Mouse (Mus musculus) C2C12 (cell line): ENCODE measurements around the gene Slc22a2. TPM values are rescaled to one million over a fixed set of nuclear protein-coding genes. Genes with fewer than 3 reads are reported as not detected.
A peak's percentile ranks its signal among the peaks of the same experiment; 100 is the strongest.
"Not testable (repeated sequence)": the region's sequence is repeated elsewhere in the genome, so short reads cannot be mapped to it uniquely, and the experiment has no call there.

Experiments used
- H3K27me3 ChIP-seq: one replicate; pipeline ENCODE4 v1.6.1; 2011; ENCODE audit not compliant: control insufficient read depth, insufficient read depth, insufficient read length
- H3K36me3 ChIP-seq: one replicate; pipeline ENCODE4 v1.6.1; 2011; ENCODE audit not compliant: control insufficient read depth, insufficient read depth
- H3K4me3 ChIP-seq: one replicate; pipeline ENCODE4 v1.5.1; 2011; ENCODE audit warnings: mild to moderate bottlenecking, control low read depth; ENCODE audit not compliant: poor library complexity, insufficient read depth, severe bottlenecking
- H3K79me2 ChIP-seq: one replicate; pipeline ENCODE4 v1.6.1; 2011; ENCODE audit not compliant: control insufficient read depth, insufficient read depth
- H3K79me3 ChIP-seq: one replicate; pipeline ENCODE4 v1.6.1; 2011; ENCODE audit warnings: low read depth, control low read depth
- H3ac ChIP-seq: one replicate; pipeline ENCODE3; 2011; ENCODE audit warnings: low read depth; ENCODE audit not compliant: control insufficient read depth, insufficient read length
- CEBPB ChIP-seq: IDR thresholded peaks from one replicate; pipeline ENCODE4 v1.6.1; 2011; ENCODE audit warnings: low read depth, mild to moderate bottlenecking, control low read depth, moderate library complexity
- CTCF ChIP-seq: IDR thresholded peaks from one replicate; pipeline ENCODE4 v1.5.1; 2011; ENCODE audit not compliant: control insufficient read depth, insufficient read depth, insufficient read length
- FOSL1 ChIP-seq: IDR thresholded peaks from one replicate; pipeline ENCODE4 v1.8.0; 2011; ENCODE audit warnings: mild to moderate bottlenecking, low read length; ENCODE audit not compliant: poor library complexity, insufficient read depth, severe bottlenecking
- MAX ChIP-seq: IDR thresholded peaks from one replicate; pipeline ENCODE4 v1.6.1; 2011; ENCODE audit warnings: mild to moderate bottlenecking, control low read depth
- MYOD1 ChIP-seq: IDR thresholded peaks from one replicate; pipeline ENCODE4 v1.6.1; 2011; ENCODE audit warnings: low read depth; ENCODE audit not compliant: control insufficient read depth, insufficient read length
- MYOG ChIP-seq: IDR thresholded peaks from one replicate; pipeline ENCODE4 v1.6.1; 2011; ENCODE audit not compliant: control insufficient read depth, insufficient read length; ENCODE audit errors: extremely low read depth
- USF1 ChIP-seq: IDR thresholded peaks from one replicate; pipeline ENCODE4 v1.6.1; 2011; ENCODE audit warnings: low read depth, mild to moderate bottlenecking, control low read depth, moderate library complexity
- long read RNA-seq, 2 experiments: library from polyadenylated mRNA; unstranded; transcript quantifications; one replicate each; pipeline ENCODE4 v2.0.0; 2019 to 2020
- polyA plus RNA-seq: library from polyadenylated mRNA; unstranded; fragments of >200 nt; fragmentation: generic; extraction: Trizol; gene quantifications from one replicate; pipeline ENCODE4 v1.2.1, GENCODE M21; 2012; ENCODE audit warnings: missing spikeins

Gene Slc22a2
- polyA plus RNA-seq: not detected
- long read RNA-seq, experiment 1: 0 reads
- long read RNA-seq, experiment 2: 0 reads

- Histone ChIP-seq H3K4me3 (no peak within 1 kb of the TSS), H3K36me3 (no peaks in the 10 kb centered on the region), H3K79me2 (no peaks in the 10 kb centered on the region), H3K79me3 (no peaks in the 10 kb centered on the region), H3ac (no peak within 1 kb of the TSS), H3K27me3 (peaks cover 31% of the 10 kb centered on the region)
- TF ChIP-seq MYOG: no peak
- TF ChIP-seq MAX: no peak
- no peak for TF ChIP-seq CEBPB
- TF ChIP-seq CTCF: no peak
- TF ChIP-seq MYOD1: no peak
- TF ChIP-seq FOSL1: no peak
- TF ChIP-seq USF1: no peak
These were observed at the start of gene Slc22a2 for GRCm38 (mm10) chr17:12583991-12584390. TSS of gene Slc22a2 (plus strand) at chr17:12584132.

DNA sequence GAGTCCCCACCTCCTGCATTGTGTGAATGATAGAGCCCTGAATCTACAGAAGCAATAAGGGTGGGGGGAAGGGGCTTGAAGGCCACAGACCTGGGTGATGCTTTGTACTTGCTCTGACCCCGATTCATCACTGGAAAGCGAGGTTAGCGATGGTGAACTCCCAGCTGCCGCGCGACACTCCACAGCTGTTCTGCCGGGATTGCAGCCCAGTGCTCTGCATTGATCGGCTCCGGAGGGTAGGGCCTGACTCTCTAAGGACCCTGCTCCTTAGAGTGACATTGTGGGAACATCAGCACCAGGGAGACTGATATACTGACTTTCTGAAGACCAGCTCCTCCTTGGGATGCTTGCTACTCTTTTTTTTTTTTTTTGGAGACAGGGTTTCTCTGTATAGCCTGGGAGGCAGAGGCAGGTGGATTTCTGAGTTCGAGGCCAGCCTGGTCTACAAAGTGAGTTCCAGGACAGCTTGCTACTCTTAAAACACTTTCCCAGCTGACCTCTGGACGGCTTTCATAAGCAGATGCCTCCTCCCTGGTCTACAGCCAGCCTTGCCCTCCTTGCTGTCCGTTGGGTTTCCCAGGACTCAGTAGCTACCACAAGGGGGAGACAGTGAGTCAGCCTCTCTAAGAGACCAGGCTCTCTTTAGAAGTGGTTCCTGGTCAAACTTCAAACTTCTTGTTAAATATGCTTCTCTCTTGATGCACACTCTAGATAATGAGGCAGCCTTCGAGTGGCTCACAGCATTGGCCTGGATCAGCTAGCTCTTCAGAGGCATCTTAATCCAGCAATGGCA is 49.4 kb upstream of the Slc22a2 start:
- Histone ChIP-seq H3ac (no peak overlapping the region), H3K79me3 (no peaks in the 10 kb centered on the region), H3K79me2 (no peaks in the 10 kb centered on the region), H3K4me3 (no peak overlapping the region), H3K36me3 (no peaks in the 10 kb centered on the region), H3K27me3 (peaks cover 20% of the 10 kb centered on the region)
- TF ChIP-seq MYOD1: no peak
- TF ChIP-seq CTCF: peak; percentile 37
- no peak for TF ChIP-seq FOSL1

DNA sequence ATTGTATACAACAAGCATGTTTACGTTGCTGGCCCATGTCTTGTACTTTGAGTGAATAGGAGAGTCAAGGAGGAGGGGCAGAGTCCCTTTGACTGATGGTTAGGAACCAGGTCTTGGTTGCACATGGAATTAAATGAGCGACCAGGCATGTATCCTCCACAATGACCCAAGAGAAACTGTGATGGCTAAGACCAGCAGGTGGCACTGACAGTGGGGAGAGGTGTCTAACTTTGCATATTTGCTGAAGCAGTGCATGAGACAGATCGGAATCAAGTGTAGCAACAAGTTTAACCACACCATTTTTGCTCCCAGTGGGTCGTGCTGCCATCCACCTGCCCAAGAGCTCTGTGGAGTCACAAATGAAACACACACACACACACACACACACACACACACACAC is 21.7 kb upstream of the Slc22a2 start:
- Histone ChIP-seq H3K79me3 (no peaks in the 10 kb centered on the region), H3K79me2 (no peaks in the 10 kb centered on the region), H3K4me3 (no peak overlapping the region), H3K36me3 (no peaks in the 10 kb centered on the region), H3K27me3 (no peaks in the 10 kb centered on the region), H3ac (no peak overlapping the region)
- no peak for TF ChIP-seq MYOD1
- no peak for TF ChIP-seq MAX
- no peak for TF ChIP-seq USF1
- no peak for TF ChIP-seq FOSL1
- TF ChIP-seq CEBPB: no peak
- TF ChIP-seq CTCF: no peak
- no peak for TF ChIP-seq MYOG

- not testable (repeated sequence) for H3K4me3 ChIP-seq, H3ac ChIP-seq, H3K79me3 ChIP-seq, H3K36me3 ChIP-seq, H3K27me3 ChIP-seq, H3K79me2 ChIP-seq
These were observed 19.4 kb upstream of the Slc22a2 start for GRCm38 (mm10) chr17:12564481-12565000.

- Histone ChIP-seq H3K79me3 (no peaks in the 10 kb centered on the region), H3K36me3 (no peaks in the 10 kb centered on the region), H3K79me2 (no peaks in the 10 kb centered on the region), H3ac (no peak overlapping the region), H3K27me3 (no peaks in the 10 kb centered on the region), H3K4me3 (no peak overlapping the region)
- TF ChIP-seq CTCF: no peak
- TF ChIP-seq MYOD1: no peak
- no peak for TF ChIP-seq USF1
- TF ChIP-seq MAX: no peak
- TF ChIP-seq CEBPB: no peak
- TF ChIP-seq FOSL1: no peak
- TF ChIP-seq MYOG: no peak
These were observed 18.5 kb upstream of the Slc22a2 start for GRCm38 (mm10) chr17:12565443-12565842.

DNA sequence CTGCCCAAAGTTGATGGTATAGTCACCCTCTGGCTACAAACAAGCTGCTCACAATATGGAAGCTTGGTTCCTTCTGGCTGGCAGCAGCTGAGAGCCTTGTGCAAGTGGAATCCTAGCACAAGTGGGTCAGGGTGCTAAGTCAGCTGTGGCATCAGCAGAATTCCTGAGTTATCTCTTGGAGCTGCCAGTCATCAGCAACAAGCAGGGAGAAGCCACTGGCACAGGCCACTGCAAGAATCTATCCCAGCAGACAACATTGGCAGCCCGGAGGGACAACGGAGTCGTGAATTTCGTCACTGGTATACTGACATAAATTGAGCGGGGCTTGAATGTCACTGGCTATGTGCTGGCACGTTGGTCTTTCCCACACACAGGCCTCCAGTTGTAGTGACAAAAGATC is 12.6 kb upstream of the Slc22a2 start:
- TF ChIP-seq MYOD1 (no peak), USF1 (no peak), CEBPB (no peak), MAX (no peak), CTCF (no peak), FOSL1 (no peak), MYOG (no peak)
- no peak overlapping the region for H3K4me3 ChIP-seq
- no peaks in the 10 kb centered on the region for H3K27me3 ChIP-seq
- H3K79me2 ChIP-seq: no peaks in the 10 kb centered on the region
- no peaks in the 10 kb centered on the region for H3K79me3 ChIP-seq
- no peak overlapping the region for H3ac ChIP-seq
- H3K36me3 ChIP-seq: no peaks in the 10 kb centered on the region
